Mouse (Mus musculus) layer of hippocampus, adult 2 months (tissue): ENCODE measurements around the gene Tmprss11f. TPM values are rescaled to one million over a fixed set of nuclear protein-coding genes. Genes with fewer than 3 reads are reported as not detected.
"Not testable (repeated sequence)": the region's sequence is repeated elsewhere in the genome, so short reads cannot be mapped to it uniquely, and the experiment has no call there.

ENCODE experiments used
- DNase-seq, 2 experiments: peaks; one replicate each; pipeline ENCODE4 v3.0.0; 2022; ENCODE audit warnings: low spot score in 2 of 2
- H3K27ac ChIP-seq: fragments of 200-600 bp; 2 replicates; pipeline ENCODE4 v1.8.1; 2022
- H3K4me3 ChIP-seq: fragments of 200-600 bp; 2 replicates; pipeline ENCODE4 v1.8.1; 2022; ENCODE audit warnings: mild to moderate bottlenecking
- CTCF ChIP-seq: fragments of 200-600 bp; conservative IDR thresholded peaks from 2 replicates; pipeline ENCODE4 v1.8.1; 2022; ENCODE audit warnings: antibody characterized with exemption, mild to moderate bottlenecking, moderate library complexity
- long read RNA-seq, 2 experiments: library from polyadenylated mRNA; stranded (forward); transcript quantifications; one replicate each; pipeline ENCODE4 v2.0.0; 2021; ENCODE audit warnings: borderline mapping rate in 2 of 2
- total RNA-seq, 2 experiments: library from RNA; stranded (reverse); gene quantifications; 2 replicates each; pipeline ENCODE4 v1.2.3; 2021

Tmprss11f gene
- not detected for total RNA-seq
- long read RNA-seq, experiment 1, result 0 reads
- long read RNA-seq, experiment 2, result 0 reads

DNA sequence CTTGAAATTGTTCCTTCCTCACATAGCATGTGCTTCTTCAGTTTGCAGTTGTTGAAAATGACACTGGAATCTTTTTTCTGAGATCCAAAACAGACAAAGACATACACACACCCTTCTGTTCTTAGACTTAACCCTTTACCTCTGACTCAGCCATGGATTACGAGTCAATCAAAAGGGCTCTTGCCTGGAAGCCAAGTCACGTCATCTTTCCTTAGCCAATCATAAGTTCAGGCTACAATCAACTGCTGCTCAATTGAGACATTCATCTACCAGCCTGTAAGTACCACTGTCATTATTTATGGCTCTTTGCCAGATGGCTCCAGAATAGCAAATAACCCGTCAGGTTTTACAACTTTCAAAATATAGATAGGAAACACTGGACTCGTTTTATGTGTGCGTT is at the start of gene Tmprss11f:
Gene Tmprss11f (minus strand): TSS at position 101 of the 400 bp plus-strand sequence.
- no peak within 1 kb of the TSS for H3K27ac ChIP-seq
- TF ChIP-seq CTCF, result no peak
- H3K4me3 ChIP-seq, result no peak within 1 kb of the TSS
- no peak for DNase-seq

DNA sequence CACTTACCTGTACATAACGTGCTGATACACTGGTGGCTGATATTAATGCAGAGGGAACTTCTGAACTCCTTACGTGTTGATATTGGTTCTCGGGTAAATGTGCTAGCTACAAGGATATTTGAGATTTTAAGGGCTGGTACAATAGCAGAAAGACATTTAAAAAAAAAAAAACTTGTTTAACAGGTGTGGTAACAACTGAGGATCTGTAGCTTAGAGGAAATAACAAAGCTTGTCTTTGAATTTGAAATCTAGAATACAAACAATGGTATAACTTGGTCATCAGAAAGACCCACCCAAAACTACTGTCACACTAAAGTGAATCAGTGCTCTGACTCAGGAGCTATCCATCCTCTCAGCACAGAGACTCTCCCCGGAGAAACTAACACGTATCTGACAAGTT is 44.0 kb upstream of the Tmprss11f start, which contains the start of gene Tmprss11b:
Gene Tmprss11b (minus strand): TSS at position 101 of the 400 bp plus-strand sequence.
- H3K27ac ChIP-seq, result no peak within 1 kb of the TSS
- TF ChIP-seq CTCF, result no peak
- DNase-seq, result no peak
- no peak within 1 kb of the TSS for H3K4me3 ChIP-seq

DNA sequence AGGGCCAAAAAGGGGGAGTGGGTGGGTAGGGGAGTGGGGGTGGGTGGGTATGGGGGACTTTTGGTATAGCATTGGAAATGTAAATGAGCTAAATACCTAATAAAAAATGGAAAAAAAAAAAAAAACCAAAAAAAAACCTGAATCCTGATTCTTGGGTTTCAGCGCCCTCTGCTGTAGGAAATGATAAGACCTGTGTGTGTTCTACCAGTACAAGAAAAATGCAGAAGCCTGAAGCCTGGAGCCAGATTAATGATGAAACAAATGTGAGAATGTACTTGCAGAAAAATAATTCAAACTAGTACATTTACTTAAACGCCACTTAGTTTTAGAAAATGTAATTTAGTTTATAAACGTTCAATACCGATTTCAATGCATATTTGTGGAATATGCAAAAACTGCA is 17.0 kb upstream of the Tmprss11f start:
- not testable (repeated sequence) for H3K27ac ChIP-seq, H3K4me3 ChIP-seq
- peak in 1 of 2 experiments; percentile 57 for DNase-seq
- peak; percentile 74 for TF ChIP-seq CTCF

DNA sequence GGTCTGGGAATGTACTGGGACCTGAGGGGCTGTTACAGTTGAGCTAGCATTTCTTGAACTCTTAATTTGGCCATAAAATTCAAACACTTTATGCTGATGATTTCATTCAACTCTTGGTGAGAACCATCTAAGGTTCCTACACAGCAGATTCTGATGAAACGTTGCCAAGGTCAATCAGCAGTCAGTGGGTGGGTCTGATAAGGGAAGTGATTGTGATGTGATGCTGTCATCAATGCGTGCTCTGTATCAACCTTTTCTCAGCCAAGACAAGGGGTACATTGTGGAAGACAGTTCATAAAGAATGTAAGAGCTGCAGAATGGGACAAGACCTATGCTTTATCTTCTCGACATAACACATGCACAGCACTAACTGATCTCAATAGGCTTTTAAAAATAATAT is 8.6 kb upstream of the Tmprss11f start:
- H3K27ac ChIP-seq, result no peak overlapping the region
- no peak for DNase-seq
- no peak overlapping the region for H3K4me3 ChIP-seq
- TF ChIP-seq CTCF, result no peak

DNA sequence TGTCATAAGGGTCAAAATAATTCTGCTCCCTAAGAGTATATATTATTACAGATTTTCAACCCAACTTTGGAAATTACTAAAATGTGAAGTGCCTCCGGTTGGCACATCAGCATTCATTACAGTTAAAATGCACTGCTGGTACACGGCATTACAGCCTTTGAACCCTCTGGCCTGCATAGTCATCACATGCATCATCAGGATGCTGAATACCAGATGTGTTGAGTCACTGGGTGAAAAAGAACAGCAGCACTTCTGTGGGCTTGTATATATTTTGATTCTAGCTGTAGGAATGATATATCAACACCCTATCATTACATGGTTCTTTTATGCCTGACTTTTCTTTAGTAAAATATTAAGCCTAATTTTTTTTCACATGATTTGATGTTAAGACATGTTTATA is 1.5 kb downstream of the Tmprss11f start:
- no peak for TF ChIP-seq CTCF
- DNase-seq, result no peak
- H3K27ac ChIP-seq, result no peak overlapping the region
- no peak overlapping the region for H3K4me3 ChIP-seq

DNA sequence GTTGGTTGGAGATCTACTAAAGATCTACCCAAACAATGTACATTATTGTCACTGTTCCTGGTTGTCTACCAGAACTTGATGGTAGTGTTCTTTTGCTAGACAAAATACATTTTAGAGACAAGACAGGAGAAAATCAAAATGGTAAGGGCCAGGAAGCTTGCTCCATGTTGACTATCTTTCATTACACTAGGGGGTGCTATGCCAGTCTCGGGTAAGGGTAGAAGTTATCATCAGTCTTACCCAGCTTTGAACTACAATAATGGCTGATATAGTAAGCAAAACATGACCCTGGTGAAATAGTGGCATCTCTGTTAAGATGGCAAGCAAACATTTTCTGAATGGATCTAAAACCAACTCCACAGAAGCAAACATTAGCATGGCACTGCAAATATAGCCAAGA is 10.4 kb downstream of the Tmprss11f start:
- DNase-seq, result no peak
- no peak for TF ChIP-seq CTCF
- Histone ChIP-seq H3K27ac (no peak overlapping the region), H3K4me3 (no peak overlapping the region)

DNA sequence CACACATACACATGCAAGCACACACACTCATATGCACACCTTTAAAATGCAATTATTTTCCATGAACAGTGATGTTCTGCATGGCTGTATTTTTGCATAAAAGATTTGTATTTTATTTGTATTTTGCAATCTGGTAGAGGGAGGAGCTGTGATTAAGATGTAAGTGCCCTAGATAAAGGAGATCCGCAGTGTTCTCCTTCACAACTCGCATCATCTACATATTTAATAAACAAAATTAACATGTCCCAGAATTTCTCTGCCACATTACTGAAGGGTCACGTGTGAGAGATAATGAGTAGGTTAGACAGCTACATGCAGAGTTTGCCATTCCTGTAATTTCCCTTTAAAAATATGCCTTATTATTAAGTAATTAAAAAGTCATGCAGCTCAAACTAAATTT is 46.3 kb downstream of the Tmprss11f start:
- H3K4me3 ChIP-seq, result no peak overlapping the region
- TF ChIP-seq CTCF, result no peak
- no peak for DNase-seq

DNA sequence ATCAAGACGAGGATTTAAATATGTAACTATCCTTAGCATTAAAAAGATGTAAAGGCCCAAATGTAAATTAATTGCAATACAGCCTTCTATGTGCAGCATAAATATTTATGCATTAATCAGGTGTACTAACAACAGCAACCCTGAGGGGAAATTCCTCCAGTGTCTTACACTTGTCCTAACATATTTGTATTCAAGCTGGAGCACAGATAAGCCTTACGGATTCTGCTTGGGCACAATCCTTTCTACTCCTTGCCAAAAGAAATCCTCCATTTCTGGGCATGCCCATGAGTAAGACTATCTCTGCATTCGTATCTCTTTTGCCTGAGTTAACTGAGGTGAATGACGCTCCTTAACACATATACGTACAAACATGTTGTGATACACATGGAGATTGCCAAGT is 49.6 kb downstream of the Tmprss11f start:
- no peak for DNase-seq
- Histone ChIP-seq H3K27ac (no peak overlapping the region), H3K4me3 (no peak overlapping the region)
- TF ChIP-seq CTCF, result no peak

More for the DNA sequence above, 46.3 kb downstream of the Tmprss11f start:
- no peak overlapping the region for H3K27ac ChIP-seq

DNA sequence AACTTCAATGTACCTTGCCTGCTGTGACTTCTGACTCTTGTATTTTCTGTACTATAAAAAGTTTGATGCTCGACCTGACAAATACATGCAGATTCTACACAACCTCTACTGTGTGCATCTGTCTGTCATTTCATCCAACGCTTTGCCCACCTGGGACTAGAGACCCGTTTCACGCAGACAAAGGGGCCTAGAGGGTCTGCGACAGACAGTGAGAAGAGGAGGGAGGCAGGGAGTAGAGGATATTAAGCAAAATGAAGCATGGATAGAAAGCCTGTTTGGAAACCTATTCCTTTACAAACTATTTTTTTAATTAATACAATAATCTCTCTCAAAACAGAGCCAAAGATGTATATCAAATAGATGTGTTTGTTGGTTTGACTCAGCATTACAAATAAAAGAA is 50.2 kb downstream of the Tmprss11f start:
- Histone ChIP-seq H3K4me3 (no peak overlapping the region), H3K27ac (no peak overlapping the region)
- TF ChIP-seq CTCF, result no peak
- no peak for DNase-seq

DNA sequence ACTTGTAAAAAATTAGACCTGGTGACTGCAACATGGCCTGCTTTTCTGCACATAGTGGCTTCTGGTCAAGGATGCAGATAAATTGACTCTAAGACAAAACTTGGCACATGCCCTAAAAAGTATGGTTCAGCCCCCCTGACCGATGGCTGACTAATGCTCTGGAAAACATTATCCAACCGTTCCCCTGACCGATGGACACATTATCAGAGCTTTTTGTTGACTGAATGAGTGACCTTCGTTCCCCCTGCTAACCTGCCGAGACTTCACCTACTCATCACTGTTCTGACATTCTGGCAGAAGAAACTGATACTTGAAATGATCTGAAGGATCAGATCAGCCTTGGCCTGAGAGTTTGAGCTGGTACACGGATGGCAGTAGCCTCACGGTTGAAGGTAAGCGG is 53.5 kb downstream of the Tmprss11f start:
- H3K27ac ChIP-seq, DNase-seq, H3K4me3 ChIP-seq: not testable (repeated sequence)

DNA sequence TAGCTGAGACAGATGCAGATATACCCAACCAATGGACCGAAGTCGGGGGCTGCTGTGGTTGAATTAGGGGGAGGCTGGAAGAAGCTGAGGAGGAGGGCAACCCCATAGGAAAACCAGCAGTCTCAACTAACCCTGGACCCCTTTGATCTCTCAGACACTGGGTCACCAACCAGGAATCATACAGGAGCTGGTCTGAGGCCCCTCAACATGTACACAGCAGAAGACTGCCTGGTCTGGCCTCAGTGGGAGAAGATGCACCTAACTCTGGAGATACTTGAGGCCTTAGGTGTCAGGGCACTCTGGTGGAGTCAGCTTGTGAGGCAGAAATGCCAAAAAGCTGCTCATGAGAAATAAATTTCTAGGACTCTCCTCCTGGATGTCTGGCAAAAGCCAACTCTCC is 85.5 kb downstream of the Tmprss11f start:
- TF ChIP-seq CTCF, result no peak
- DNase-seq, result no peak
- no peak overlapping the region for H3K4me3 ChIP-seq

DNA sequence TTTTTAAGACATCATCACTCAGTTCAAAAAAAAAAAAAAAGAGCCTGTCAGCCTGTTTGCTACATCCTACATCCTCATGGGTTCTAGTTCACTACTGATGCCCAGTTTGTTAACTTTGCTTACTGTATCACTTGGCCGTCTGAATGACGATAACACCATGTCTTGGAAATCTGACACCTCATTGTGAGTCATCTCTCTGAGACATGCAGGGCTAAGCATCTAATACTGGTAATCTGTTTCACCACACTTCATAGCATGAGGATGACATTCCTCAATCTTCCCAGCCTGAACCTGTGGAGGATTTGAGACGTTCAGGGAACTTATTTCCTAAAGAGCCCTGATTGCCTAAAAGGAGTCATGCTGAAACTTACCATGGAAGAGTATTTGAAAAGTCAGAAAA is 91.6 kb downstream of the Tmprss11f start:
- TF ChIP-seq CTCF, result no peak
- Histone ChIP-seq H3K27ac (no peak overlapping the region), H3K4me3 (no peak overlapping the region)
- DNase-seq, result no peak

More for the DNA sequence above, 85.5 kb downstream of the Tmprss11f start:
- no peak overlapping the region for H3K27ac ChIP-seq

DNA sequence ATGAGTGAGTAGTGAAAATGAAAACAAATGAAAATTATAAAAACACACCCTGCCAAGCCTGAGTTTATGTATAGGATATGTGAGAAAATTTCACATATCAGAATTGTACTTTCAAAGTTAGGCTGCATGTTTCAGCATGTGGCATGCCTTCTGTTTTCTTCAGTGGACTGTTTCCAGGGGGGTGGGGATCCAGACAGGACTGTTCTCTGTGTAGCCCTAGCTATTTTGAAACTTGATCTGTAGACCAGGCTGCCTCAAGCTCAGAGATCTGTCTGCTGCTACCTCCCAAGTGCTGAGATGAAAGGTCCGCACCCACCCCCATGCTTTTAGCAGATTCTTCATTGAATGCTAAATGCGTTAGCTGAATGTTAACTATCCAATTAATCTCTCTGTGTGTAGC is 103.5 kb downstream of the Tmprss11f start:
- TF ChIP-seq CTCF, result no peak
- peak in 1 of 2 experiments; percentile 7 for DNase-seq
- Histone ChIP-seq H3K27ac (no peak overlapping the region), H3K4me3 (no peak overlapping the region)

DNA sequence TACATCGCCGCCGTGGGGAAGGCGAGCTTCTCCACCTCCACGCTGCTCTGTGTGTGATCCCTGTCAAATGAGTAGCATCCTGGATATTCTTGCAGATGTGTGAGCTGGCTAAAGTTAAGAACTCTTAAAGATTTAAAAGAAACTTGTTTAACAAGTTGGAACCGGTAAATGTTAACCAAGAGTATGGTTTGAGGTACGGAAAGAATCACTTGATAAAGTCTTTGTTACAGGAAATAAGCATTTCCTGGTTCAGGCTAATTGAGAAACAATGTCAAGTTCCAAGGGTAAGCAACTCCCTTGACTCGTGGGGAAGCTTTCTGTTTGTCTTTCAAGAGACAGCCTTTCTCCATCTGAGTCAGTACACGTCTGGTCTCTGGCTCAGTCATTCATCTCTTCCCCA is 113.7 kb downstream of the Tmprss11f start, which contains the start of gene Tmprss11g:
Gene Tmprss11g (minus strand): TSS at position 101 of the 400 bp plus-strand sequence.
- no peak for TF ChIP-seq CTCF

DNA sequence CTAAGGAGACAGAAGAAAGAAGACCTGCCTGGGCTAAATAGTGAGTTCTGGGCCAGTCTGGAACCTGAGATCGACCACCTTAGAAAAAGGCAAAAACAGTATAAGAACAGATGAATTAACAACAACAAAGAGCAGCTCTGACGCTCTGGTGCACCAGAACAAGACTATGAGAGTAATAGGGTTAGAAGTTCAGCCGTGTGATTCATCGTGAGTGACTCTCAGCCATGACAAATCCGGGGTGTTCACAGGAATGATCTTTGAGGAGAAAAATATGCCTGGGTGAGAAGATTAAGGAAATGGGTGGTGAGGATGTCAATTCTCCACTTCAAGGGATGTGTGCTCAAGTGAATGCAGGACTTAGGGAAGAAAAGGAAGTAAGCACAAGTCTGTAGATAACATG is 120.7 kb downstream of the Tmprss11f start:
- DNase-seq, result no peak
- TF ChIP-seq CTCF, result no peak
- Histone ChIP-seq H3K4me3 (no peak overlapping the region), H3K27ac (no peak overlapping the region)

More for the DNA sequence above, 113.7 kb downstream of the Tmprss11f start, which contains the start of gene Tmprss11g:
- no peak for DNase-seq
- Histone ChIP-seq H3K4me3 (no peak within 1 kb of the TSS), H3K27ac (no peak within 1 kb of the TSS)
